Mouse (Mus musculus) MEL (cell line): ENCODE measurements around the gene Cd84. TPM values are rescaled to one million over a fixed set of nuclear protein-coding genes. Genes with fewer than 3 reads are reported as not detected.

Experiments
- DNase-seq: peaks from one replicate; pipeline ENCODE4 v3.0.0; 2011; ENCODE audit warnings: low read depth, low spot score
- H3K27ac ChIP-seq: 2 replicates; pipeline ENCODE4 v1.5.1; 2012; ENCODE audit warnings: low read depth, mild to moderate bottlenecking, control low read depth, low read length, moderate library complexity; ENCODE audit not compliant: control insufficient read depth
- H3K27me3 ChIP-seq, 2 experiments: fragments of 150-350 bp in 1 of 2; sonication (generic) in 1 of 2; 2 replicates each; pipeline ENCODE4 v1.6.1; 2012; ENCODE audit warnings: low read length in 2 of 2, mild to moderate bottlenecking in 2 of 2, improper control_type of control experiment in 1 of 2, moderate library complexity in 1 of 2; ENCODE audit not compliant: insufficient read depth in 2 of 2, control insufficient read depth in 1 of 2
- H3K36me3 ChIP-seq, 2 experiments: 2 replicates each; pipeline ENCODE4 v1.6.1; 2012 to 2014; ENCODE audit warnings: low read length in 2 of 2, improper control_type of control experiment in 1 of 2, inconsistent platforms in 1 of 2, mild to moderate bottlenecking in 1 of 2; ENCODE audit not compliant: insufficient read depth in 2 of 2, control insufficient read depth in 1 of 2
- H3K4me1 ChIP-seq, 2 experiments: fragments of 150-350 bp in 1 of 2; sonication (generic) in 1 of 2; 2 replicates each; pipeline ENCODE4 v1.6.1; 2012; ENCODE audit warnings: low read length in 2 of 2, improper control_type of control experiment in 1 of 2, mild to moderate bottlenecking in 1 of 2; ENCODE audit not compliant: insufficient read depth in 2 of 2, control insufficient read depth in 1 of 2
- H3K4me3 ChIP-seq, 2 experiments: fragments of 150-350 bp in 1 of 2; sonication (generic) in 1 of 2; 2 replicates each; pipeline ENCODE4 v1.5.1; 2012; ENCODE audit warnings: low read depth in 2 of 2, low read length in 2 of 2, mild to moderate bottlenecking in 2 of 2, moderate library complexity in 2 of 2, control low read depth in 1 of 2, improper control_type of control experiment in 1 of 2; ENCODE audit not compliant: control insufficient read depth in 1 of 2, insufficient read depth in 1 of 2
- H3K79me2 ChIP-seq: 2 replicates; pipeline ENCODE4 v1.6.1; 2012; ENCODE audit warnings: mild to moderate bottlenecking, low read length, moderate library complexity; ENCODE audit not compliant: control insufficient read depth, poor library complexity, insufficient read depth
- H3K9ac ChIP-seq: 2 replicates; pipeline ENCODE4 v1.6.1; 2012; ENCODE audit warnings: low read depth, mild to moderate bottlenecking, control low read depth, low read length, moderate library complexity; ENCODE audit not compliant: control insufficient read depth, poor library complexity, severe bottlenecking
- H3K9me3 ChIP-seq: fragments of 150-350 bp; sonication (generic); replicated peaks from 2 replicates; pipeline ENCODE4 v1.6.1; 2012; ENCODE audit warnings: mild to moderate bottlenecking, low read length, improper control_type of control experiment, moderate library complexity; ENCODE audit not compliant: insufficient read depth
- CHD1 ChIP-seq: IDR thresholded peaks from 2 replicates; pipeline ENCODE4 v1.6.1; 2012; ENCODE audit warnings: low read depth, mild to moderate bottlenecking, inconsistent platforms, low read length, improper control_type of control experiment
- CHD2 ChIP-seq: IDR thresholded peaks from 2 replicates; pipeline ENCODE4 v1.6.1; 2011; ENCODE audit warnings: low read length, improper control_type of control experiment
- CTCF ChIP-seq, 3 experiments: IDR thresholded peaks in 2 of 3; conservative IDR thresholded peaks in 1 of 3; 2 replicates each; pipeline ENCODE4 v1.5.1; 2011 to 2012; ENCODE audit warnings: low read length in 3 of 3, low read depth in 2 of 3, mild to moderate bottlenecking in 2 of 3, improper control_type of control experiment in 1 of 3, inconsistent platforms in 1 of 3, mixed read lengths in 1 of 3, moderate library complexity in 1 of 3; ENCODE audit not compliant: control insufficient read depth in 1 of 3, insufficient read depth in 1 of 3, poor library complexity in 1 of 3, severe bottlenecking in 1 of 3
- ETS1 ChIP-seq: IDR thresholded peaks from 2 replicates; pipeline ENCODE4 v1.6.1; 2012; ENCODE audit warnings: low read depth, mild to moderate bottlenecking, inconsistent platforms, low read length, improper control_type of control experiment, moderate library complexity
- GABPA ChIP-seq: IDR thresholded peaks from 2 replicates; pipeline ENCODE4 v1.6.1; 2012; ENCODE audit warnings: low read depth, mild to moderate bottlenecking, inconsistent platforms, low read length, improper control_type of control experiment, moderate library complexity
- GATA1 ChIP-seq: IDR thresholded peaks from 2 replicates; pipeline ENCODE4 v1.6.1; 2011; ENCODE audit warnings: low read depth, low read length, improper control_type of control experiment
- HCFC1 ChIP-seq: IDR thresholded peaks from 2 replicates; pipeline ENCODE4 v1.6.1; 2012; ENCODE audit warnings: low read depth, mild to moderate bottlenecking, inconsistent platforms, low read length, improper control_type of control experiment, moderate library complexity
- JUND ChIP-seq: IDR thresholded peaks from 2 replicates; pipeline ENCODE4 v1.6.1; 2011; ENCODE audit warnings: low read depth, mild to moderate bottlenecking, improper control_type of control experiment, low read length
- KAT2A ChIP-seq: conservative IDR thresholded peaks from 2 replicates; pipeline ENCODE4 v1.6.1; 2012; ENCODE audit warnings: low read depth, low read length, improper control_type of control experiment, inconsistent platforms
- MAFK ChIP-seq: IDR thresholded peaks from 2 replicates; pipeline ENCODE4 v1.6.1; 2011; ENCODE audit warnings: low read depth, mild to moderate bottlenecking, low read length, improper control_type of control experiment, borderline replicate concordance
- MAX ChIP-seq: IDR thresholded peaks from 2 replicates; pipeline ENCODE4 v1.6.1; 2011; ENCODE audit warnings: low read length, improper control_type of control experiment
- MAZ ChIP-seq: IDR thresholded peaks from 2 replicates; pipeline ENCODE4 v1.6.1; 2012; ENCODE audit warnings: low read depth, mild to moderate bottlenecking, inconsistent platforms, low read length, improper control_type of control experiment
- MXI1 ChIP-seq: IDR thresholded peaks from 2 replicates; pipeline ENCODE4 v1.6.1; 2011; ENCODE audit warnings: mild to moderate bottlenecking, low read depth, low read length, improper control_type of control experiment
- MYC ChIP-seq: IDR thresholded peaks from 2 replicates; pipeline ENCODE4 v1.6.1; 2011; ENCODE audit warnings: low read depth, mild to moderate bottlenecking, low read length, improper control_type of control experiment, moderate library complexity
- POLR2A ChIP-seq, 2 experiments: IDR thresholded peaks; 2 replicates each; pipeline ENCODE4 v1.6.1; 2011 to 2012; ENCODE audit warnings: low read length in 2 of 2, mild to moderate bottlenecking in 2 of 2, control low read depth in 1 of 2, improper control_type of control experiment in 1 of 2, low read depth in 1 of 2, moderate library complexity in 1 of 2; ENCODE audit not compliant: control insufficient read depth in 1 of 2, insufficient read depth in 1 of 2, poor library complexity in 1 of 2
- POLR2AphosphoS2 ChIP-seq: IDR thresholded peaks from 2 replicates; pipeline ENCODE4 v1.6.1; 2011; ENCODE audit warnings: low read length, improper control_type of control experiment
- POLR2AphosphoS5 ChIP-seq: IDR thresholded peaks from 2 replicates; pipeline ENCODE4 v1.6.1; 2012; ENCODE audit warnings: low read depth, borderline replicate concordance, mild to moderate bottlenecking, inconsistent platforms, low read length, moderate library complexity, mixed read lengths
- RAD21 ChIP-seq: IDR thresholded peaks from 2 replicates; pipeline ENCODE4 v1.6.1; 2011; ENCODE audit warnings: mild to moderate bottlenecking, low read depth, low read length, improper control_type of control experiment
- SIN3A ChIP-seq: IDR thresholded peaks from 2 replicates; pipeline ENCODE4 v1.6.1; 2012; ENCODE audit warnings: low read length, improper control_type of control experiment, inconsistent platforms
- SMC3 ChIP-seq: IDR thresholded peaks from 2 replicates; pipeline ENCODE4 v1.6.1; 2011; ENCODE audit warnings: low read depth, low read length, improper control_type of control experiment
- TCF12 ChIP-seq: IDR thresholded peaks from 2 replicates; pipeline ENCODE4 v1.6.1; 2014; ENCODE audit warnings: low read depth, mild to moderate bottlenecking, inconsistent platforms, low read length, improper control_type of control experiment, moderate library complexity
- UBTF ChIP-seq: IDR thresholded peaks from 2 replicates; pipeline ENCODE4 v1.6.1; 2012; ENCODE audit warnings: low read depth, mild to moderate bottlenecking, inconsistent platforms, low read length, improper control_type of control experiment, moderate library complexity, borderline replicate concordance; ENCODE audit not compliant: insufficient read depth
- ZC3H11A ChIP-seq: IDR thresholded peaks from 2 replicates; pipeline ENCODE4 v1.6.1; 2012; ENCODE audit warnings: low read depth, mild to moderate bottlenecking, inconsistent platforms, low read length, improper control_type of control experiment
- ZNF384 ChIP-seq: IDR thresholded peaks from 2 replicates; pipeline ENCODE4 v1.6.1; 2012; ENCODE audit warnings: low read depth, mild to moderate bottlenecking, inconsistent platforms, low read length, improper control_type of control experiment
- polyA plus RNA-seq, 2 experiments: library from polyadenylated mRNA; stranded (reverse) in 1 of 2; unstranded in 1 of 2; fragments of >175 nt in 1 of 2; fragments of >200 nt in 1 of 2; gene quantifications; 2 replicates each; pipeline versions ENCODE4 v1.2.1 to v1.2.4; 2012; ENCODE audit warnings: low replicate concordance in 2 of 2, low read depth in 1 of 2; ENCODE audit not compliant: insufficient read length in 2 of 2, insufficient read depth in 1 of 2, missing spikeins in 1 of 2
- total RNA-seq: library from RNA; depleted of rRNA; stranded (reverse); fragments of 300-350 nt; gene quantifications from 2 replicates; pipeline ENCODE4 v1.2.3, GENCODE M21; 2012

Gene Cd84
- total and polyA plus RNA-seq, 3 experiments, result 6.8 to 10.4 TPM; not detected in 1

DNA sequence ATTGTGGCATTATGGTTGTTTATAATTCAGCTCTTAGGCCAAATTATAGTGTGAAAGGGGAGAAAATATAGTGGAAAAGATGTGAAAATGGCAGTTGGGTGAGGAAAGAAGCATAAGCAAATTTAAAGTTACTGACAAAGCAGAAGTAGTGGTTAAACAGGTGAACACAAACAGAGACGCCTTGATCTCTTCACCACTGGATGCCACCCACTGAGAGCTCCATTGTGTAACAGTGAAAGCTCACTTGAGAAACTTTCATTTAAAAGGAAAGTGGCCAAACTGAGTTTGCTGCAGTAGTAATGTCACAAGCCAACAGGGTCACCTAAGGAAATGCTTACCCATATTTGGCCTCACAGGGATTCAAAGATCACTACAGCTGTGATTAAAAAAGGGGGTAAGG lies 18.2 kb upstream of the Cd84 start:
- H3K9ac ChIP-seq, result no peak overlapping the region
- peaks cover 0 to 5% of the 10 kb centered on the region in 2 experiments; a peak in 1 of 4 replicates for H3K4me1 ChIP-seq
- H3K27me3 ChIP-seq, result no peaks in the 10 kb centered on the region
- no peaks in the 10 kb centered on the region for H3K9me3 ChIP-seq
- H3K4me3 ChIP-seq, result no peak overlapping the region
- H3K79me2 ChIP-seq, result no peaks in the 10 kb centered on the region
- no peak for DNase-seq
- H3K27ac ChIP-seq, result no peak overlapping the region
- peaks cover 0 to 4% of the 10 kb centered on the region in 2 experiments; a peak in 1 of 4 replicates for H3K36me3 ChIP-seq
- TF ChIP-seq GABPA (no peak), POLR2A (IDR thresholded peaks at IDR 0.05; ENCODE audit: control insufficient read depth in 1 of 2, insufficient read depth in 1 of 2, low read depth in 1 of 2, low read length in 2 of 2, poor library complexity in 1 of 2) (no peak), MAX (no peak)

DNA sequence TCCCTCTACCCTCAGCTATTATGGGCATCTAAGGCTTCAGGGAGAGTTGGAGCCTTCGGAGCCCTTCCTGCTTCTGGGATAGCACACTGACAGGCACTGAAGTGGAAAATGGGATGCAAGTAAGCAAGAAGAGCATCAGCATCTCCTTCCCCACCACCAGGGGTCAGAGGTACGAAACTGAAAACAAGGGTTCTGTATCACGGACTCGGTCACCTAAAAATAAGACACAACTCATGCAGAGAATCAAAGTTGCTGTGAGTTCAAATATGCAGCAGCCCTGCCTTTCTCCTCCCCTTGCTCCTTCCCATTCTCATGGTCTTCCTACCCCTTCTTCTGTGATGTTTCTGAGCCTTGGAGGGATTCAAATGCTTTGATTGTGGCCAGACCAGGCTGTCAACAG lies 14.0 kb upstream of the Cd84 start:
- Histone ChIP-seq H3K27ac (no peak overlapping the region), H3K79me2 (no peaks in the 10 kb centered on the region), H3K9ac (no peak overlapping the region), H3K4me1 (peaks cover 0 to 3% of the 10 kb centered on the region in 2 experiments; a peak in 1 of 4 replicates), H3K36me3 (no peaks in the 10 kb centered on the region; a peak in 2 of 4 replicates), H3K4me3 (no peak overlapping the region), H3K27me3 (no peaks in the 10 kb centered on the region), H3K9me3 (no peaks in the 10 kb centered on the region)
- TF ChIP-seq POLR2A (IDR thresholded peaks at IDR 0.05; ENCODE audit: control insufficient read depth in 1 of 2, insufficient read depth in 1 of 2, low read depth in 1 of 2, low read length in 2 of 2, poor library complexity in 1 of 2) (no peak), MYC (no peak), GATA1 (no peak), HCFC1 (no peak), CTCF (IDR thresholded peaks at IDR 0.05 in 2 of 3, conservative IDR thresholded peaks at IDR 0.05 in 1 of 3; ENCODE audit: control insufficient read depth in 1 of 3, insufficient read depth in 1 of 3, low read depth in 2 of 3, low read length in 3 of 3, poor library complexity in 1 of 3, severe bottlenecking in 1 of 3) (peak in 2 of 3 experiments; percentile 18 to 31; a peak in 3 of 6 replicates), SMC3 (peak; percentile 30; the same call in 1 of the 2 replicates), ETS1 (no peak), RAD21 (peak; percentile 3), CHD2 (no peak), UBTF (no peak), MAFK (no peak), GABPA (no peak), POLR2AphosphoS5 (no peak), MAX (no peak), JUND (no peak)
- no peak for DNase-seq

DNA sequence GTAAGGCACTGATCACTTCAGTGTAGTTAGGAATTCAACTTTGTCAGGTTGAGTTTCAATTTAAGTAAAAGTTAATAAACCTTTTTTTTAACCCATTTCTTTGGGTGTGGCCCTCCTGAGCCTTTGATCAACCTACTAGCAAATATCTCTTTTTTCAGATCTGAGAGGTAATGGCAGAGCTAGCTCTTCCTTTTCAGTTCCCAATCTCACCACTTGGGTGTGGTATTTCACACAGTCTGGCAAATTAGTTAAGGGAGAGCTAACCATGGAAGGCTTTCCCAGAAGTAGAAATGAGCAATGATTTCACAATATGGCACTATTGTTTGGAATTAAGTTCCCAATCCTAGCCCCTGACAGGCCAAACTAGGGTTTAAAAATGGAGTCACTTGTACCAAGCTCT lies 13.3 kb upstream of the Cd84 start:
- TF ChIP-seq CHD1, result no peak
- no peak for TF ChIP-seq TCF12
- TF ChIP-seq GABPA, result no peak
- TF ChIP-seq UBTF, result no peak
- TF ChIP-seq MAZ, result no peak
- peak; percentile 89 for TF ChIP-seq ZC3H11A
- TF ChIP-seq POLR2AphosphoS2, result no peak
- no peak for TF ChIP-seq ETS1
- peak; percentile 85 for TF ChIP-seq RAD21
- no peak for TF ChIP-seq ZNF384
- no peak for TF ChIP-seq MAX
- no peak for TF ChIP-seq POLR2AphosphoS5
- no peak for TF ChIP-seq SIN3A
- TF ChIP-seq CHD2, result no peak
- TF ChIP-seq KAT2A, result no peak
- TF ChIP-seq GATA1, result peak; percentile 73
- TF ChIP-seq SMC3, result peak; percentile 88
- peak in 2 of 3 experiments; percentile 66 to 79; a peak in 4 of 6 replicates for TF ChIP-seq CTCF (IDR thresholded peaks at IDR 0.05 in 2 of 3, conservative IDR thresholded peaks at IDR 0.05 in 1 of 3; ENCODE audit: control insufficient read depth in 1 of 3, insufficient read depth in 1 of 3, low read depth in 2 of 3, low read length in 3 of 3, poor library complexity in 1 of 3, severe bottlenecking in 1 of 3)
- no peak for TF ChIP-seq MXI1
- H3K4me1 ChIP-seq, result peaks cover 0 to 3% of the 10 kb centered on the region in 2 experiments; a peak in 1 of 4 replicates
- no peak overlapping the region for H3K4me3 ChIP-seq
- H3K9me3 ChIP-seq, result no peaks in the 10 kb centered on the region
- no peaks in the 10 kb centered on the region for H3K27me3 ChIP-seq
- no peaks in the 10 kb centered on the region; a peak in 2 of 4 replicates for H3K36me3 ChIP-seq
- H3K9ac ChIP-seq, result no peak overlapping the region
- no peak overlapping the region for H3K27ac ChIP-seq
- DNase-seq, result peak; percentile 70
- no peaks in the 10 kb centered on the region for H3K79me2 ChIP-seq
